Mouse (Mus musculus) limb, embryonic 13.5 days (tissue): ENCODE results near the gene Mgp. TPM values are rescaled to one million over a fixed set of nuclear protein-coding genes. Genes with fewer than 3 reads are reported as not detected.

ENCODE experiments used
- ATAC-seq: fragments of 200-750 bp; cut with Nextera tagmentation; 2 replicates; pipeline ENCODE4 v1.8.0; 2017; ENCODE audit warnings: low read depth, moderate number of reproducible peaks, moderate TSS enrichment; ENCODE audit not compliant: low FRiP score
- H3K27ac ChIP-seq: fragments of 300-500 bp; sonication (generic); 2 replicates; pipeline ENCODE4 v1.5.1; 2015; ENCODE audit warnings: inconsistent platforms, mild to moderate bottlenecking, moderate library complexity
- H3K27me3 ChIP-seq: fragments of 300-500 bp; sonication (generic); 2 replicates; pipeline ENCODE4 v1.6.1; 2015; ENCODE audit warnings: mild to moderate bottlenecking, inconsistent platforms
- H3K36me3 ChIP-seq: fragments of 300-500 bp; sonication (generic); 2 replicates; pipeline ENCODE4 v1.6.1; 2015; ENCODE audit warnings: inconsistent platforms, mild to moderate bottlenecking, moderate library complexity
- H3K4me1 ChIP-seq: fragments of 300-500 bp; sonication (generic); 2 replicates; pipeline ENCODE4 v1.6.1; 2015; ENCODE audit warnings: inconsistent platforms
- H3K4me2 ChIP-seq: fragments of 300-500 bp; sonication (generic); replicated peaks from 2 replicates; pipeline ENCODE4 v1.6.1; 2015; ENCODE audit warnings: inconsistent platforms, mild to moderate bottlenecking, moderate library complexity
- H3K4me3 ChIP-seq: fragments of 300-500 bp; sonication (generic); 2 replicates; pipeline ENCODE4 v1.5.1; 2015; ENCODE audit warnings: moderate library complexity, mild to moderate bottlenecking, inconsistent platforms
- H3K9ac ChIP-seq: fragments of 300-500 bp; sonication (generic); 2 replicates; pipeline ENCODE4 v1.6.1; 2015; ENCODE audit warnings: mild to moderate bottlenecking, inconsistent platforms
- H3K9me3 ChIP-seq: fragments of 300-500 bp; sonication (generic); 2 replicates; pipeline ENCODE4 v1.6.1; 2016; ENCODE audit warnings: inconsistent platforms
- WGBS: fragments of 180-500 bp; shearing (Covaris S2); methylation state at CpG from one replicate; pipeline ENCODE4 v1.1.7; 2015; 5-methylcytosine and 5-hydroxymethylcytosine counted together
- polyA plus RNA-seq: library from polyadenylated mRNA; unstranded; fragments of >200 nt; fragmentation: Nextera tagmentation; extraction: Ambion mirVana; gene quantifications from 2 replicates; pipeline ENCODE4 v1.2.1, GENCODE M21; 2015

Mgp gene
- polyA plus RNA-seq, 1 experiment from 2014 or later: 183 TPM

GRCm38 (mm10) chr6:136824987-136825386 is 50.6 kb downstream of the Mgp start:
- no peaks in the 10 kb centered on the region for H3K27me3 ChIP-seq
- no peaks in the 10 kb centered on the region for H3K9me3 ChIP-seq
- no peak overlapping the region for H3K4me3 ChIP-seq
- H3K4me2 ChIP-seq: no peak overlapping the region
- ATAC-seq: no peak
- WGBS: 92% methylated on average over 8 of the region's 8 CpGs
- no peak overlapping the region for H3K27ac ChIP-seq
- peaks cover 8% of the 10 kb centered on the region for H3K4me1 ChIP-seq
- H3K9ac ChIP-seq: no peak overlapping the region
- peaks cover 51% of the 10 kb centered on the region for H3K36me3 ChIP-seq

Other genes starting within 250 kb of the Mgp start
- 3.0 and 3.8 TPM in 2 replicates for gene Plbd1, start 213.9 kb downstream of the Mgp start, polyA plus RNA-seq
- gene Gucy2c, start 94.1 kb downstream of the Mgp start, polyA plus RNA-seq: 0.04 and 0.10 TPM in 2 replicates
- 0.74 and 0.84 TPM in 2 replicates for gene Hist4h4, start 71.4 kb downstream of the Mgp start, polyA plus RNA-seq
- 85.9 and 95.9 TPM in 2 replicates for gene H2afj, start 67.6 kb downstream of the Mgp start, polyA plus RNA-seq
- gene BC049715, start 48.2 kb downstream of the Mgp start, polyA plus RNA-seq: 1.8 and 2.2 TPM in 2 replicates
- 110 and 114 TPM in 2 replicates for gene Wbp11, start 47.6 kb downstream of the Mgp start, polyA plus RNA-seq
- gene Smco3, start 40.4 kb downstream of the Mgp start, polyA plus RNA-seq: 1.2 and 1.7 TPM in 2 replicates
- gene Art4, start 18.1 kb downstream of the Mgp start, polyA plus RNA-seq: 2.3 and 3.1 TPM in 2 replicates
- 0.28 and 0.46 TPM in 2 replicates for gene Erp27, start 46.4 kb upstream of the Mgp start, polyA plus RNA-seq
- gene Pde6h, start 48.0 kb upstream of the Mgp start, polyA plus RNA-seq: 0.18 and 0.63 TPM in 2 replicates
- 75.3 and 78.3 TPM in 2 replicates for gene Arhgdib, start 66.1 kb upstream of the Mgp start, polyA plus RNA-seq